Mouse (Mus musculus) left cerebral cortex, adult 2 months (tissue): ENCODE results near the gene Gng8. TPM values are rescaled to one million over a fixed set of nuclear protein-coding genes. Genes with fewer than 3 reads are reported as not detected.
A peak's percentile ranks its signal among the peaks of the same experiment; 100 is the strongest.

Experiments used
- DNase-seq, 2 experiments: peaks; one replicate each; pipeline ENCODE4 v3.0.0; 2021 to 2022; ENCODE audit warnings: low spot score in 2 of 2, mixed read lengths in 1 of 2; ENCODE audit errors: extremely low spot score in 1 of 2
- H3K27ac ChIP-seq: fragments of 200-600 bp; 2 replicates; pipeline ENCODE4 v1.8.1; 2022
- H3K4me3 ChIP-seq: fragments of 200-600 bp; 2 replicates; pipeline ENCODE4 v1.8.1; 2022
- CTCF ChIP-seq: fragments of 200-600 bp; IDR thresholded peaks from 2 replicates; pipeline ENCODE4 v1.8.1; 2022; ENCODE audit warnings: antibody characterized with exemption, mild to moderate bottlenecking, moderate library complexity
- intact Hi-C: fragments of 180-260 bp; cut with DNase I; formaldehyde crosslinking; loops from one replicate; pipeline ENCODE4 v1.15.1; 2025
- total RNA-seq, 2 experiments: library from RNA; stranded (reverse); gene quantifications; 2 replicates each; pipeline ENCODE4 v1.2.3; 2021

The Gng8 gene
- total RNA-seq, 2 experiments from 2014 or later, result 1.8 to 2.7 TPM

DNA sequence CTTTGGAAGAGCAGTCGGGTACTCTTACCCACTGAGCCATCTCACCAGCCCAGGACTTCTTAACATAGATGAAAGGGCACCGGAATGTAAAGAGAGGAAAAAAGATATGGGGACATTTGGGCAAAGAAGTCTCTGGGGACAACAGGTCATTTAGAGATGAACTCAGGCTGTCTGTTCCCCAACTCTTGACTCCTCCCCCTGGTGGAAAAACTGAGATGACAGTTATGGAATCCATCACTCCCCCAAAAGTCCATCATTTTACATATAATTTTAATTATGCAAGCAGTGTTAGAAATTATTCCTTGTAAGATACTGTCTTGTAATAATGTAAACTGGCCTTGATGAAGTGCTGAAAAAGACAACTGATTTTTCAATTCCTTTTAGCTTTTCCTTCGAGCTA, 13.9 kb upstream of the Gng8 start:
- DNase-seq, result no peak
- no peak overlapping the region for H3K4me3 ChIP-seq
- H3K27ac ChIP-seq, result no peak overlapping the region
- peak; percentile 29 for TF ChIP-seq CTCF
- intact Hi-C loops, result no loop called here

DNA sequence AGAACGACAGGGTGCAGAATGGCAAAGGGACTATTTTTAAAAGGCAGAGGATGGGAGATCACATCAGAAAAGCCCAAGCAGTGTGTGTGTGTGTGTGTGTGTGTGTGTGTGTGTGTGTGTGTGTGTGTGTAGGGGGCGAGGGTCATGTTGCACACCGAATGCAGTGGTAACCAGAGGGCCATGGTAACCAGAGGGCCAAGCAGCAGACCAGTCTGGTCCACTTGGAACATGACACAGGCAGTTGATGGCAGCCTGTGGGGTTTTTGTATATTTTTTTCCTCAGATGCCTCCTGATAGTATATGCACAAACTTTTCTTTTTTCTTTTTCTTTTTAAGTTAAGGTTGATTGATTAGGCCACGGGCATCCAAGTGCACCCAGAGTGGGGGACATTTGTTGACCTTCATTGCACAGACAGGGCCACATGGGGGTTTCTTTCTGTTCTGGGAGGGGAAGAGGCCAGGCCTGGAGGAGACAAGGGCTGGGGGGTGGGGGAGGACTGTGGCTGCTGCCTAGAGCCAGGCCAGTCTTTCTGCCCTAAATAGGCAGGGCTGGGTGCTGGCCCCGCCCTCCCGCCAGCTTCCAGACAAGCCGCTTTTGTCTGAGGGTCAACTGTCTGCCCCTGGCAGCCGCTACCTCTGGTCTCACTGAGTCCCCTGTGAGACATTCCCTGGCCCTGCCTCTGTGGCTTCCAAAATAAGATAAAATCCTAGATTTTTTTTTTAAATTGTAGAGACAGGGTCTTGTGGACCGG, 11.6 kb upstream of the Gng8 start:
- intact Hi-C loops, result loop anchor here (10.0 kb wide), 1 partner anchor 135 kb away; no protein-coding TSS in a partner anchor
- TF ChIP-seq CTCF, result no peak
- no peak for DNase-seq
- Histone ChIP-seq H3K4me3 (no peak overlapping the region), H3K27ac (peak overlapping the region; percentile 32; the same call in 1 of the 2 replicates)

DNA sequence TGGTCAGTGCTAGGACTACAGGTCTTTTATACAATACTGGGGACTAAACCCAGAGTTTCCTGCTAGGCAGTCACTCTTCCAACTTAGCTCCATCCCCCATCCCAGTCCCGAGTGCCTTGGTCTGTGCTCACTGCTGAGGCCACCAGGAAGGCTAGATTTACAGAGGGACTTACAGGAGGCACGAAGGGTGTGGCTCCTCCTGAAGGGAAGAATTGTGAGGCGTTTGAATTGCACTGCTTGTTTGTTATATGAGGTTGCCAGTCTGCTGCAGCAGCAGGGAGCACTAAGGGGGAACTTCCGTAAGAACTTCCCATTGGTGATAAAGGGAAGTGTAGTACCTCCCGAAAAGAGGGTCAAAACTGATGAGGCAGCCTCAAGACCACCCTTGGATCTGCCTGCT, 11.0 kb upstream of the Gng8 start:
- TF ChIP-seq CTCF, result no peak
- intact Hi-C loops, result loop anchor here (10.0 kb wide), 1 partner anchor 136 kb away; no protein-coding TSS in a partner anchor
- Histone ChIP-seq H3K27ac (peak overlapping the region; percentile 32; the same call in 1 of the 2 replicates), H3K4me3 (no peak overlapping the region)
- DNase-seq, result no peak

DNA sequence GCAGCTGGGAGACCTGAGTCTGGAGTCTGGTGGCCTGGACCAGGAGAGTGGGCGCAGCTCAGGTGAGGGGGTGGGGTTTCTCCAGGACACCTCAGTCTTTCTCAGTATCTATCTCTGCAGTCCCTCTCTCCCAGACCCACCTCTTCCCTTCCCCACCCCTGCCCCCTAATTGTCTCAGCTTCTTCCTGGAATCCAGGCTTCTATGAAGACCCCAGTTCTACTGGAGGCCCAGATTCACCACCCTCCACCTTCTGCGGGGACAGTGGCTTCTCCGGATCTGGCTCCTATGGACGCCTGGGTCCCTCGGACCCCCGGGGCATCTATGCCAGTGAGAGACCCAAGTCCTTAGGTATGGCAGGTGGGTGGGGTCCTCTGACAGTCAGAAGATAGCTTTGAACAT, 8.4 kb upstream of the Gng8 start:
- no peak overlapping the region for H3K27ac ChIP-seq
- intact Hi-C loops, result loop anchor here (10.0 kb wide), 1 partner anchor 138 kb away; no protein-coding TSS in a partner anchor
- DNase-seq, result no peak
- no peak overlapping the region for H3K4me3 ChIP-seq
- TF ChIP-seq CTCF, result no peak

DNA sequence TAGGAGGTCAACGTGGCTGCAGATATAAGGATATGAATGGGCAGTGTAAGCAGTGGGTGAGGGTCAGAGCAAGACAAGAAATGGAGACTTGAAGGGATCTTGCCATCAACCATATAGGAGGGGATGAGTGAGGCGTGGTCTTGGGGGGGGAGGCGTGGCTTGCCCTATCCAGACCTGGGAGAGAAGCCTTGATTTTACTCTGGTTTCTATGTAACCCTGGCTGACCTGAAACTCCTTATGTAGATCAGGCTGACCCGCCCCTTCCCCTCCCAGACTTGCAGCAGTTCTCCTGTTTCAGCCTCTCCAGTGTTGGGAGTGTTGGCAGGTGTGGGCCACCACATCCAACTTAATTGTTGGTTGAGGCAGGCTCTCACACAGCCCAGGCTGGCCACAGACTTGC, 7.3 kb upstream of the Gng8 start:
- TF ChIP-seq CTCF, result no peak
- DNase-seq, result no peak
- intact Hi-C loops, result loop anchor here (10.0 kb wide), 1 partner anchor 140 kb away; no protein-coding TSS in a partner anchor

DNA sequence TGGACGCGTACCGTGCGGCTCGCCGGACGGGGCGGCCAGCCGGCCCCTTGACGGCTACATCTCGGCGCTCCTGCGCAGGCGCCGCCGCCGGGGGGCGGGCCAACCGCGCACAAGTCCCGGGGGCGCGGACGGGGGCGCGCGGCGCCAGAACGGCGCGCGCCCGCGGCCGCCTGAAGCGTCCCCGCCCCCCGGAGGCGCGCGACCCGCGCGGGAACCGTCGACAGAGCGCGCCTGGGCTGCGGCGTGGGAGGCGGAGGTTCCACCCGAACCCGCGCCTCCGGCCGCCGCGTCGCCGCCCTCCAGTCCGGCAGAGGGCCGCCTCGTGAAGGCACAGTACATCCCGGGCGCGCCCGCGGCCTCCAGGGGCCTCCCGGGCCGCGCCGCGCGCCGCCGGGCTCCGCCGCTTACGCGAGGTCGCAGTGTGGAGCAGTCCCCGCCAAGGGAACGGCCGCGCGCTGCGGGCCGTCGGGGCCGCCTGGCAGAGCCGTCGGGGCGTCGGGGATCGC, 6.3 kb upstream of the Gng8 start:
- H3K27ac ChIP-seq, result no peak overlapping the region
- no peak overlapping the region for H3K4me3 ChIP-seq
- DNase-seq, result no peak
- intact Hi-C loops, result loop anchor here (10.0 kb wide), 1 partner anchor 141 kb away; no protein-coding TSS in a partner anchor
- TF ChIP-seq CTCF, result no peak

More for the DNA sequence above, 7.3 kb upstream of the Gng8 start:
- no peak overlapping the region for H3K27ac ChIP-seq
- H3K4me3 ChIP-seq, result no peak overlapping the region

DNA sequence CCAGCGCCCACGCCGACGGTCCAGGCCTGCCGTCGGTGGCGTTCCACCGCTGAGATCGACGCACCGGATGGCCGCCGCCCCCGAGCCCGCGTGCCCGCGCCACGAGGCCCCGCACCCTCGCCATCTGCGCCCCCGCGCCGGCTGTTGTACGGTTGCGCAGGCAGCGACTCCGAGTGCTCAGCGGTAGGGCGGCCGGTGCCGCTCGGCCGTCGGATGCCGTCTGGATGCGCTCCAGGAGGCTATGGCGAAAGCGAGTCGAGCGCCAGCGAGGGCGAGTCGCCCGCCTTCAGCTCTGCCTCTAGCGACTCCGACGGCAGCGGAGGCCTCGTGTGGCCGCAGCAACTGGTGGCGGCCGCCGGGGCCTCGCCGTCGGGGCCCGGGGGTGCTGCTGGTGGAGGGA, 5.7 kb upstream of the Gng8 start:
- no peak overlapping the region for H3K27ac ChIP-seq
- no peak for TF ChIP-seq CTCF
- DNase-seq, result no peak
- H3K4me3 ChIP-seq, result no peak overlapping the region
- intact Hi-C loops, result loop anchor here (10.0 kb wide), 1 partner anchor 141 kb away; no protein-coding TSS in a partner anchor

DNA sequence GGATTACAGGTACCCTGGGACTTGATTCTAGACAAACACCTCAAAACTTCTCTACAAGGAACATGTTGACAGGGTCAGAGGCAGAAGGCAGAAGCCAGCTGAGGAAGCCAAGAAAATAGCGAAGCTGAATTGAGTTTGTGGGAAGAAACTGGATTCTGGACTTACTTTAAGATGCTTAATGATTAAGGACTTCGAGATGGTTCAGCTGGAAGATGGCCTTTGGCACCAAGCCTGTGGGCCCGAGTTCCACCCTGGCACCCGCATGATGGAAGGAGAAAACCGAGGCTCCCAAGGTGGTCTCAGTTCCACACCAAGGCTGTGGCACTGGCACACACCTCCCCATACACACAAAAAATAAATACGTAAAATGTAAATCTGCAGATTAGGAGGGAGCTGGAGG, 1.1 kb upstream of the Gng8 start:
- no peak overlapping the region for H3K4me3 ChIP-seq
- DNase-seq, result no peak
- H3K27ac ChIP-seq, result no peak overlapping the region
- TF ChIP-seq CTCF, result no peak
- intact Hi-C loops, result no loop called here

DNA sequence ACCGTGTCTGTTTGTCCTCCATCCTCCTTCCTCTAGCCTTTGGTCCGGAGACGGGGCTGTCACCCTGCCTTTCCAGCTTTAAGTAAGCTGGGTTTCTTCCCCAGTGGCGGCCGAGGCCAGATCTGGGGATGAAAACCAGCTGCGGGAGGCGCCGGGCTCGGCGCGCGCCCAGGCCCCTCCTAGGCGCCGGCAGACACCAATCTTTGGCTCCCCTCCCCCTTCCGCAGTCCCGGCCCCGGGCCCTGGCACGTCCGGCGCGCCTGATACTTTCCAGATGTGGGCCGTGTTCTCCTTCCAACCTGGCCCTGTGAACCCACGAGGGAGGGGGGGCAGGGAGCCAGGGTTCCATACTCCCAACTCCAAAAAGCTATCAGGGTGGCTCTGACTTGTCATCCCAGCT, 642 bp upstream of the Gng8 start:
- Histone ChIP-seq H3K27ac (peak overlapping the region; percentile 42), H3K4me3 (no peak overlapping the region)
- no peak for DNase-seq
- intact Hi-C loops, result no loop called here
- no peak for TF ChIP-seq CTCF

DNA sequence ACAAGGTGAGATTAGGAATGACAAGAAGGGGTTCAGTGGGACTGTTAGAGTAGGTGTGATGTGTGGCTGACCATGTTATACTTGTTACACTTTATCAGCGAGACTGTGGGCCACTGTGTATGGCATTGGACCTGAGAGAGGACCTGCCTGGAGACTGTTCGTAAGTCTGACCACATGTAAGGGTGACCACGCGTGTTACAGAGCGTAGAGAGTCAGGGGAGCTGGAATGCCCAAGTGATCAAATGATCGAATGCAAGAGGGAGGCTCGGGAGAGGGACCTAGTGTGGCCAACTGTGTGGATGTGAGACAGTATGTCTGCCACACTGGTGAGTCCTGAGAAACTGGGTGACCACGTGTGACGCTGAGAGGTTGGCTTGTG, 755 bp downstream of the Gng8 start:
- intact Hi-C loops, result loop anchor here (1.0 kb wide), 1 partner anchor 18 kb away; no protein-coding TSS in a partner anchor
- no peak for TF ChIP-seq CTCF
- H3K27ac ChIP-seq, result no peak overlapping the region
- DNase-seq, result no peak
- H3K4me3 ChIP-seq, result no peak overlapping the region

DNA sequence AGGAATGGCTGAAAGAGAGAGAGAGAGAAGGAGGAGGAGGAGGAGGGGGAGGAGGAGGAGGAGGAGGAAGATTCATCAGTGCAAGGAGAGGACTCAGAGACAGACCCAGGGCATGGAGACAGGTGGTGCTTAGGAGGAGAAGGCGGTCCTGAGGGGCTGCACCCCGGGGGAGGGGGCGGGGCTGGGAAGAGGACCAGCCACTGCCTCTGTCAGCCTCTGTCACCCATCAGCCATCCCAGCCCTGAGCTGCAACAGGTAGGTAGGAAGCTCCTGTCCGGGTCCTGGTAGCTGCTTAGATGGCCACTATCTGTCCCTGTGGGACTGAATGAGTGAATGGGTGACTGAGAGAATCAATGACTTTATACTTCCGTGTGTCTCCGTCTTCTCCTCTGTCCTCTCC, 2.0 kb downstream of the Gng8 start:
- no peak overlapping the region for H3K27ac ChIP-seq
- no peak overlapping the region for H3K4me3 ChIP-seq
- no peak for DNase-seq
- TF ChIP-seq CTCF, result no peak
- intact Hi-C loops, result no loop called here

DNA sequence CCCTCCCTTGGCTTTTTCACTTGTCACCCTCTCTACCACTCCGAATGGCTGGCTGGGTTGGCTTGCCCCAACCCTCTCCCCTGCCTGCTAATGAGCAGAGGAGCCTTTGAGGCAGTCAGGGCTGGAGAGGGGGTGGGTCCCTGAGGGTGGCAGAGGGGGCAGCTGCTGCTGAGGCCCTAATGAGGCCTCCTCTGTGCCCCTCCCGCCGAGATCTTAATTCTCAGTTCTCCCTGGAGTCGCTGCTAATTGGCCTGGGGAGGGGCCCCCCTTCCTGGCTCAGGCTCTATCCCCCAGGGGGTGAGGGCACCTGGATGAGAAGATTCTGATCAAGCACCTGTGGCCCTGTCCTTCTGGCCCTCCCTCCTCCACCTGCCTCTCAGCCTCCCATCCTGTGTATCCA, 2.7 kb downstream of the Gng8 start:
- no peak for TF ChIP-seq CTCF
- no peak for DNase-seq
- no peak overlapping the region for H3K4me3 ChIP-seq
- intact Hi-C loops, result no loop called here
- H3K27ac ChIP-seq, result no peak overlapping the region
